Mouse (Mus musculus) hindbrain, embryonic 11.5 days (tissue): ENCODE measurements around the gene Pgrmc2. TPM values are rescaled to one million over a fixed set of nuclear protein-coding genes. Genes with fewer than 3 reads are reported as not detected.

Source experiments
- ATAC-seq: fragments of 200-750 bp; cut with Nextera tagmentation; 2 replicates; pipeline ENCODE4 v1.8.0; 2017; ENCODE audit warnings: mild to moderate bottlenecking, moderate TSS enrichment, moderate library complexity; ENCODE audit not compliant: low FRiP score
- DNase-seq: peaks from one replicate; pipeline ENCODE4 v3.0.0-alpha.2; 2015; ENCODE audit warnings: low spot score
- H3K27ac ChIP-seq: fragments of 300-500 bp; sonication (generic); 2 replicates; pipeline ENCODE4 v1.5.1; 2014; ENCODE audit warnings: mild to moderate bottlenecking, low read depth, low read length
- H3K27me3 ChIP-seq: fragments of 300-500 bp; sonication (generic); 2 replicates; pipeline ENCODE4 v1.6.1; 2014; ENCODE audit warnings: mild to moderate bottlenecking, low read length, moderate library complexity, mixed read lengths; ENCODE audit not compliant: control insufficient read depth, insufficient read depth
- H3K36me3 ChIP-seq: fragments of 300-500 bp; sonication (generic); 2 replicates; pipeline ENCODE4 v1.6.1; 2014; ENCODE audit warnings: mild to moderate bottlenecking, low read length, moderate library complexity, mixed read lengths; ENCODE audit not compliant: control insufficient read depth, insufficient read depth
- H3K4me1 ChIP-seq: fragments of 300-500 bp; sonication (generic); replicated peaks from 2 replicates; pipeline ENCODE4 v1.6.1; 2014; ENCODE audit warnings: low read length, mixed read lengths; ENCODE audit not compliant: control insufficient read depth, insufficient read depth
- H3K4me2 ChIP-seq: fragments of 300-500 bp; sonication (generic); replicated peaks from 2 replicates; pipeline ENCODE4 v1.6.1; 2014; ENCODE audit warnings: mild to moderate bottlenecking, low read depth, low read length
- H3K4me3 ChIP-seq: fragments of 300-500 bp; sonication (generic); 2 replicates; pipeline ENCODE4 v1.5.1; 2014; ENCODE audit warnings: low read depth, low read length
- H3K9ac ChIP-seq: fragments of 300-500 bp; sonication (generic); 2 replicates; pipeline ENCODE4 v1.6.1; 2014; ENCODE audit warnings: low read depth, low read length
- H3K9me3 ChIP-seq: fragments of 300-500 bp; sonication (generic); 2 replicates; pipeline ENCODE4 v1.6.1; 2016; ENCODE audit warnings: low read length; ENCODE audit not compliant: control insufficient read depth
- WGBS: fragments of 180-500 bp; shearing (Covaris S2); extraction: QIAGEN DNeasy Blood & Tissue Kit; methylation state at CpG from one replicate; pipeline ENCODE4 v1.1.7; 2014; 5-methylcytosine and 5-hydroxymethylcytosine counted together
- polyA plus RNA-seq: library from polyadenylated mRNA; unstranded; fragments of >200 nt; fragmentation: Nextera tagmentation; extraction: Ambion mirVana; gene quantifications from 2 replicates; pipeline ENCODE4 v1.2.1, GENCODE M21; 2014

Gene Pgrmc2
- polyA plus RNA-seq, 1 experiment from 2014 or later: 25.4 TPM

GRCm38 (mm10) chr3:41082520-41082884 lies 344 bp downstream of the Pgrmc2 start:
- H3K9me3 ChIP-seq: no peaks in the 10 kb centered on the region
- H3K27me3 ChIP-seq: no peaks in the 10 kb centered on the region
- no peak for DNase-seq
- H3K9ac ChIP-seq: peak overlapping the region; percentile 80
- H3K4me1 ChIP-seq: 0 out of 2 replicates have a peak, but pooled peaks cover 6% of the 10 kb centered on the region
- peak overlapping the region; percentile 88 for H3K4me3 ChIP-seq
- peak overlapping the region; percentile 67 for H3K27ac ChIP-seq
- 0% methylated on average over 42 of the region's 43 CpGs for WGBS
- peak overlapping the region; percentile 74 for H3K4me2 ChIP-seq
- peak; percentile 53 for ATAC-seq
- no peaks in the 10 kb centered on the region for H3K36me3 ChIP-seq

- Histone ChIP-seq H3K9me3 (no peaks in the 10 kb centered on the region), H3K27me3 (no peaks in the 10 kb centered on the region), H3K36me3 (no peaks in the 10 kb centered on the region), H3K4me1 (0 out of 2 replicates have a peak, but pooled peaks cover 6% of the 10 kb centered on the region), H3K27ac (peak overlapping the region; percentile 67; the same call in 1 of the 2 replicates), H3K4me2 (peak overlapping the region; percentile 74), H3K9ac (peak overlapping the region; percentile 80), H3K4me3 (peak overlapping the region; percentile 88)
- DNase-seq (peak; percentile 48), ATAC-seq (no peak)
- WGBS: 4% methylated on average over 23 of the region's 23 CpGs
These were observed 1.2 kb downstream of the Pgrmc2 start for GRCm38 (mm10) chr3:41081474-41082301.

DNA sequence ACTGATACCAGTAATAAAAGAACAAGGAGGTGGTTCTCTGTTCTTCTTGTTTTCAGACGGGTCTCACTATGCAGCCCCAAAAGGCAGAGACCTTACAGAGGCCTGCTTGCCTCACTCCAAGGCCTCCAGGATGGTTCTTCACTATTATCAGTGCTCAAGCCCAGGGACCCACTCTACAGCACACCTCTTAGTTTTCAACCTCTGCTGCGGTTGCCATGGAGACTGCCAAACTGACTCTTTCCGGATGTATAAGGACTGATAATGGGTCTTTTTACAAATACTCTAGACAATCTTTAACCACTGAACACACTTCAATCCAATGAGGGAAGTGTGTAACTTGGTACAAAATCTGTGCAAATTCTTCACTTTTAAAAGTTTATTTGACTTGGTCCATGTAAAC lies 2.1 kb downstream of the Pgrmc2 start:
- 51% methylated on average over 3 of the region's 3 CpGs for WGBS
- no peaks in the 10 kb centered on the region for H3K27me3 ChIP-seq
- no peak for DNase-seq
- H3K36me3 ChIP-seq: no peaks in the 10 kb centered on the region
- H3K27ac ChIP-seq: no peak overlapping the region
- H3K4me3 ChIP-seq: 0 out of 2 replicates have a peak overlapping the region, but pooled peaks have one; percentile 12
- H3K4me1 ChIP-seq: 0 out of 2 replicates have a peak, but pooled peaks cover 6% of the 10 kb centered on the region
- H3K9me3 ChIP-seq: no peaks in the 10 kb centered on the region
- 0 out of 2 replicates have a peak overlapping the region, but pooled peaks have one; percentile 11 for H3K9ac ChIP-seq
- peak overlapping the region; percentile 28 for H3K4me2 ChIP-seq
- no peak for ATAC-seq

GRCm38 (mm10) chr3:41078673-41079072 lies 4.2 kb downstream of the Pgrmc2 start:
- H3K27me3 ChIP-seq: no peaks in the 10 kb centered on the region
- ATAC-seq (no peak), DNase-seq (no peak)
- H3K4me3 ChIP-seq: no peak overlapping the region
- WGBS: 99% methylated on average over 2 of the region's 2 CpGs
- H3K9me3 ChIP-seq: no peaks in the 10 kb centered on the region
- no peak overlapping the region for H3K9ac ChIP-seq
- H3K36me3 ChIP-seq: no peaks in the 10 kb centered on the region
- H3K4me1 ChIP-seq: 0 out of 2 replicates have a peak, but pooled peaks cover 6% of the 10 kb centered on the region
- no peak overlapping the region for H3K4me2 ChIP-seq
- H3K27ac ChIP-seq: no peak overlapping the region

DNA sequence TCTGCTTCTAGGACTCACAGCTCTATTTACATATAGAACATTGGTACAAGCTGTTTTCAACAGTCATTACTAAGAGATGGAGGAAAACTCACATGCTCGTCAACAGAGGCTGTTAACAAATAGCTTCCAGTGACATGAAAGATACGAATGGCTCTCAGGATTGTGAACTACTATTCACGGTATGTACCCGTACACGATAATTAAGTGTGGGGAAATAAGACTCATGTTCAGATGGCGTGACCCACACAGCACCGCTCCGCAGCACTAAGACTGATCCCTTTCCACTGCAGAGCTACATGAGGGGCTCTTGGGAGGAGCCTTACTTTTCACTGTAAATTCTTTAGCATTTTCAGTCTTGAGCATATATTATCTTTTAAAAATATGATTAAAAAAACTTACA lies 7.5 kb downstream of the Pgrmc2 start:
- DNase-seq (no peak), ATAC-seq (no peak)
- H3K9me3 ChIP-seq: no peaks in the 10 kb centered on the region
- no peak overlapping the region for H3K9ac ChIP-seq
- no peak overlapping the region for H3K4me2 ChIP-seq
- H3K4me1 ChIP-seq: no peaks in the 10 kb centered on the region
- no peak overlapping the region for H3K4me3 ChIP-seq
- 86% methylated on average over 8 of the region's 8 CpGs for WGBS
- no peaks in the 10 kb centered on the region for H3K27me3 ChIP-seq
- no peak overlapping the region for H3K27ac ChIP-seq
- no peaks in the 10 kb centered on the region for H3K36me3 ChIP-seq

GRCm38 (mm10) chr3:41070519-41070918 lies 12.3 kb downstream of the Pgrmc2 start:
- Histone ChIP-seq H3K36me3 (0 out of 2 replicates have a peak, but pooled peaks cover 2% of the 10 kb centered on the region), H3K4me3 (no peak overlapping the region), H3K9me3 (no peaks in the 10 kb centered on the region), H3K4me2 (no peak overlapping the region), H3K27ac (no peak overlapping the region), H3K9ac (no peak overlapping the region), H3K4me1 (no peaks in the 10 kb centered on the region), H3K27me3 (no peaks in the 10 kb centered on the region)
- no peak for ATAC-seq
- DNase-seq: no peak
- 74% methylated on average over 2 of the region's 2 CpGs for WGBS

GRCm38 (mm10) chr3:41065320-41065719 lies 17.5 kb downstream of the Pgrmc2 start:
- 0 out of 2 replicates have a peak, but pooled peaks cover 2% of the 10 kb centered on the region for H3K36me3 ChIP-seq

DNA sequence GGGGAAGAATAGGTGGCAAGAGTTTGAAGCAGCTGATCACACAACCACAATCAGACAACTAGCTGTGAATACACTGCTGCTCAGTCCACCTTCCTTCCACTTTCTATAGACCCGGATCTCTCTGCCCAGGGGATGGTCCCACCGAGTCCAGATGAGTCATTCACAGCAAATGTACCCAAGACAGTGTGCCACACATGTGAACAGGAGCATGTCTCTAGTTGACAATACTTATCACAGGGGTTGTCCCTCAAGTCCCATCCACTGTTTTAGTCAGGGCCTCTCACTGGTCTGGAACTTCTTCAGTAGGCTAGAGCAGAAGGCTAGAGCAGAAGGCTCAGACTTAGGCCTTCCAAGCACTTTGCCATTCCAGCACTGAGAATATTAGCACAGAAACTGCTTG lies 20.1 kb downstream of the Pgrmc2 start:
- H3K27me3 ChIP-seq: no peaks in the 10 kb centered on the region
- no peak overlapping the region for H3K4me2 ChIP-seq
- H3K27ac ChIP-seq: no peak overlapping the region
- no peaks in the 10 kb centered on the region for H3K36me3 ChIP-seq
- no peak overlapping the region for H3K9ac ChIP-seq
- DNase-seq (no peak), ATAC-seq (no peak)
- no peaks in the 10 kb centered on the region for H3K4me1 ChIP-seq
- H3K4me3 ChIP-seq: no peak overlapping the region
- H3K9me3 ChIP-seq: no peaks in the 10 kb centered on the region
- WGBS: 92% methylated on average over 2 of the region's 2 CpGs

More at GRCm38 (mm10) chr3:41065320-41065719, 17.5 kb downstream of the Pgrmc2 start:
- Histone ChIP-seq H3K4me2 (no peak overlapping the region), H3K9me3 (no peaks in the 10 kb centered on the region), H3K4me3 (no peak overlapping the region), H3K27me3 (no peaks in the 10 kb centered on the region), H3K4me1 (no peaks in the 10 kb centered on the region), H3K27ac (no peak overlapping the region), H3K9ac (no peak overlapping the region)
- DNase-seq (no peak), ATAC-seq (no peak)
- 87% methylated on average over 2 of the region's 2 CpGs for WGBS
